Mouse (Mus musculus): ENCODE results near the gene Hic2. TPM values are rescaled to one million over a fixed set of nuclear protein-coding genes. Genes with fewer than 3 reads are reported as not detected.
"Not testable (repeated sequence)": the region's sequence is repeated elsewhere in the genome, so short reads cannot be mapped to it uniquely, and the experiment has no call there.

The Hic2 gene
- total RNA-seq (2015) (0.91 and 1.5 TPM in 2 replicates), total RNA-seq (2017) (0.77 and 0.89 TPM in 2 replicates)

- peak; percentile 98 for ATAC-seq (ENCODE audit: poor library complexity, severe bottlenecking)
These were observed at the start of gene Hic2 for GRCm38 (mm10) chr16:17232794-17233701. Gene Hic2, plus strand, starts transcription at chr16:17233572.

GRCm38 (mm10) chr16:17185475-17185874 is 47.9 kb upstream of the Hic2 start:
- ATAC-seq (ENCODE audit: poor library complexity, severe bottlenecking), result no peak

- no peak for ATAC-seq (ENCODE audit: poor library complexity, severe bottlenecking)
These were observed 39.5 kb upstream of the Hic2 start for GRCm38 (mm10) chr16:17193823-17194222.

- peak; percentile 31 for ATAC-seq (ENCODE audit: poor library complexity, severe bottlenecking)
These were observed 33.0 kb upstream of the Hic2 start for GRCm38 (mm10) chr16:17200121-17200952.

- ATAC-seq (ENCODE audit: poor library complexity, severe bottlenecking), result peak; percentile 92
These were observed 32.2 kb upstream of the Hic2 start for GRCm38 (mm10) chr16:17200953-17201707.

GRCm38 (mm10) chr16:17201977-17202376 is 31.4 kb upstream of the Hic2 start:
- ATAC-seq (ENCODE audit: poor library complexity, severe bottlenecking), result no peak

- no peak for ATAC-seq (ENCODE audit: poor library complexity, severe bottlenecking)
These were observed 30.8 kb upstream of the Hic2 start, which contains the start of gene Ube2l3 for GRCm38 (mm10) chr16:17202549-17202948. Gene Ube2l3, minus strand, starts transcription at chr16:17202649.

GRCm38 (mm10) chr16:17204990-17205389 is 28.4 kb upstream of the Hic2 start:
- ATAC-seq (ENCODE audit: poor library complexity, severe bottlenecking), result no peak

- peak; percentile 72 for ATAC-seq (ENCODE audit: poor library complexity, severe bottlenecking)
These were observed 24.7 kb upstream of the Hic2 start, which contains the start of gene Rimbp3 for GRCm38 (mm10) chr16:17208389-17209361. Gene Rimbp3, plus strand, starts transcription at chr16:17208603.

- ATAC-seq (ENCODE audit: poor library complexity, severe bottlenecking), result no peak; the same call in 1 of the 2 replicates
These were observed 23.9 kb upstream of the Hic2 start for GRCm38 (mm10) chr16:17209404-17209960.

- peak; percentile 90 for ATAC-seq (ENCODE audit: poor library complexity, severe bottlenecking)
These were observed 23.2 kb upstream of the Hic2 start for GRCm38 (mm10) chr16:17209981-17210838.

GRCm38 (mm10) chr16:17216934-17217633 is 16.3 kb upstream of the Hic2 start:
- ATAC-seq (ENCODE audit: poor library complexity, severe bottlenecking), result peak; percentile 52

GRCm38 (mm10) chr16:17220127-17220733 is 13.1 kb upstream of the Hic2 start:
- ATAC-seq (ENCODE audit: poor library complexity, severe bottlenecking), result no peak

GRCm38 (mm10) chr16:17222197-17222596 is 11.2 kb upstream of the Hic2 start:
- peak; percentile 99 for ATAC-seq (ENCODE audit: poor library complexity, severe bottlenecking)

- ATAC-seq (ENCODE audit: poor library complexity, severe bottlenecking), result no peak
These were observed 7.8 kb upstream of the Hic2 start for GRCm38 (mm10) chr16:17225584-17225983.

- no peak for ATAC-seq (ENCODE audit: poor library complexity, severe bottlenecking)
These were observed 6.9 kb upstream of the Hic2 start for GRCm38 (mm10) chr16:17226496-17226895.

- not testable (repeated sequence) for ATAC-seq (ENCODE audit: poor library complexity, severe bottlenecking)
These were observed 1.8 kb upstream of the Hic2 start for GRCm38 (mm10) chr16:17231523-17231922.

All from megakaryocyte, adult 5-6 weeks (primary cell).